Mouse (Mus musculus): ENCODE measurements around the gene Zzef1. TPM values are rescaled to one million over a fixed set of nuclear protein-coding genes. Genes with fewer than 3 reads are reported as not detected.
"Not testable (repeated sequence)": the region's sequence is repeated elsewhere in the genome, so short reads cannot be mapped to it uniquely, and the experiment has no call there.

The Zzef1 gene
- 37.4 and 44.1 TPM in 2 replicates for total RNA-seq (2021)
- long read RNA-seq, partial matches to known transcripts: 1 of 1 reads
- long read RNA-seq, other reads (novel, unspliced or antisense): 0 of 1 reads

- peak; percentile 93 for DNase-seq
Measured at GRCm38 (mm10) chr11:72795455-72796295, at the start of gene Zzef1, which contains the start of gene Cyb5d2. Zzef1 (plus strand) TSS chr11:72796226. Cyb5d2 (minus strand) TSS chr11:72796142.

- DNase-seq: peak; percentile 21
Measured at GRCm38 (mm10) chr11:72751956-72752355, 44.1 kb upstream of the Zzef1 start.

GRCm38 (mm10) chr11:72758316-72758715, 37.7 kb upstream of the Zzef1 start:
- no peak for DNase-seq

GRCm38 (mm10) chr11:72759581-72759980, 36.4 kb upstream of the Zzef1 start:
- DNase-seq: no peak

GRCm38 (mm10) chr11:72760781-72761180, 35.2 kb upstream of the Zzef1 start:
- no peak for DNase-seq

GRCm38 (mm10) chr11:72764270-72764669, 31.8 kb upstream of the Zzef1 start:
- DNase-seq: no peak

GRCm38 (mm10) chr11:72767716-72768115, 28.3 kb upstream of the Zzef1 start:
- DNase-seq: peak; percentile 46

- DNase-seq: no peak
Measured at GRCm38 (mm10) chr11:72769061-72769460, 27.0 kb upstream of the Zzef1 start.

- no peak for DNase-seq
Measured at GRCm38 (mm10) chr11:72770324-72770723, 25.7 kb upstream of the Zzef1 start.

GRCm38 (mm10) chr11:72770816-72771215, 25.2 kb upstream of the Zzef1 start:
- no peak for DNase-seq

- DNase-seq: no peak
Measured at GRCm38 (mm10) chr11:72771461-72771860, 24.6 kb upstream of the Zzef1 start.

- DNase-seq: not testable (repeated sequence)
Measured at GRCm38 (mm10) chr11:72772611-72773010, 23.4 kb upstream of the Zzef1 start.

- DNase-seq: no peak
Measured at GRCm38 (mm10) chr11:72778957-72779356, 17.1 kb upstream of the Zzef1 start.

GRCm38 (mm10) chr11:72782103-72782502, 13.9 kb upstream of the Zzef1 start:
- no peak for DNase-seq

GRCm38 (mm10) chr11:72782503-72782902, 13.5 kb upstream of the Zzef1 start:
- no peak for DNase-seq

GRCm38 (mm10) chr11:72792033-72792432, 4.0 kb upstream of the Zzef1 start:
- no peak for DNase-seq

GRCm38 (mm10) chr11:72795149-72795454, 924 bp upstream of the Zzef1 start:
- DNase-seq: no peak

GRCm38 (mm10) chr11:72796296-72796687, 266 bp downstream of the Zzef1 start:
- DNase-seq: no peak

- no peak for DNase-seq
Measured at GRCm38 (mm10) chr11:72796773-72797338, 830 bp downstream of the Zzef1 start.

GRCm38 (mm10) chr11:72798112-72798511, 2.1 kb downstream of the Zzef1 start:
- DNase-seq: no peak

GRCm38 (mm10) chr11:72801182-72801581, 5.2 kb downstream of the Zzef1 start:
- no peak for DNase-seq

- no peak for DNase-seq
Measured at GRCm38 (mm10) chr11:72803038-72803437, 7.0 kb downstream of the Zzef1 start.

GRCm38 (mm10) chr11:72804586-72804985, 8.6 kb downstream of the Zzef1 start:
- DNase-seq: no peak

- no peak for DNase-seq
Measured at GRCm38 (mm10) chr11:72805232-72805631, 9.2 kb downstream of the Zzef1 start.
